Mouse (Mus musculus): ENCODE data around the gene Rhobtb3.

Rhobtb3 gene

DNA sequence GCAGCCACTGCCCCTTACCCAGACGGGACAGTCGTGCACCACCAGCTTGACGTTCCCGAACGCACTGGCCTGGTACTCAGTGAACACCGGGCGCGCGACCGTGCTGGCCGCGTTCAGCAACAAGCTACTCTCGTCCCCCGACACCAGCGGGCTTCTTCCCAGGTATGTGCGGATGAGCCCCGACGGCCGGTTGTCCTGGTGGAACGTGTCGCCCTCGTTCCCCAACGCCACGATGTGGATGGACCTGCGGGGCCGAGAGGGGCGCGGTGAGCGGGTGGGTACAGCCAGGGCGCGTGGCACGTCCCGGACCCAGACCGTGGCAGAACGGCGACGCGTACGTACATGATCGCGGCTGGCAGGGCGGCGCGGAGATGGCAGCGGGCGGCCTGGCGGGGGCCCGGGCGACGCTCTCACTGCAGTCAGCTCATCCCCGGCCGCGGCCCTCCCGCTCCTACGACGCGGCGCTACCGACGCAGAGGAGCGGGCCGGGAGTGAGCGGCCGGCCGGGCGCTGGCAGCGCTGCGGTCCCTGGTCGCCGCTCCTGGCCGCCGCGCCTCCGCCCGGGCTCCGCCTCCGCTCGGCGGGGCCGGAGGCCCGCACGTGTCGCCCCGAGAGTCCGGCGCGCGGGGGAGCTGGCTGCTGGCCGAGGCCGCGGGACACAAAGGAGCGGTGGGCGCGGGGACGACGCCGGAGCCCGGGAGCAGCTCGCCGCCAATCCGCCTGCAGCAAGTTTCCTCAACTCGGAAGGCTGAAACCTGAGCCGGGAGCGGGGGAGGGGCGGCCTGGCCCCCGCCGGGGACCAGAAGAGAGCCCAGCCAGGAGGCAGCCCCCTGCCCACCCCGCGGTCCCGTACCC is at the start of gene Rhobtb3:
Rhobtb3 (minus strand) TSS at position 737 of the 855 bp plus-strand sequence.
- DNase-seq (ENCODE audit: low read depth, low spot score): peak; percentile 36

DNA sequence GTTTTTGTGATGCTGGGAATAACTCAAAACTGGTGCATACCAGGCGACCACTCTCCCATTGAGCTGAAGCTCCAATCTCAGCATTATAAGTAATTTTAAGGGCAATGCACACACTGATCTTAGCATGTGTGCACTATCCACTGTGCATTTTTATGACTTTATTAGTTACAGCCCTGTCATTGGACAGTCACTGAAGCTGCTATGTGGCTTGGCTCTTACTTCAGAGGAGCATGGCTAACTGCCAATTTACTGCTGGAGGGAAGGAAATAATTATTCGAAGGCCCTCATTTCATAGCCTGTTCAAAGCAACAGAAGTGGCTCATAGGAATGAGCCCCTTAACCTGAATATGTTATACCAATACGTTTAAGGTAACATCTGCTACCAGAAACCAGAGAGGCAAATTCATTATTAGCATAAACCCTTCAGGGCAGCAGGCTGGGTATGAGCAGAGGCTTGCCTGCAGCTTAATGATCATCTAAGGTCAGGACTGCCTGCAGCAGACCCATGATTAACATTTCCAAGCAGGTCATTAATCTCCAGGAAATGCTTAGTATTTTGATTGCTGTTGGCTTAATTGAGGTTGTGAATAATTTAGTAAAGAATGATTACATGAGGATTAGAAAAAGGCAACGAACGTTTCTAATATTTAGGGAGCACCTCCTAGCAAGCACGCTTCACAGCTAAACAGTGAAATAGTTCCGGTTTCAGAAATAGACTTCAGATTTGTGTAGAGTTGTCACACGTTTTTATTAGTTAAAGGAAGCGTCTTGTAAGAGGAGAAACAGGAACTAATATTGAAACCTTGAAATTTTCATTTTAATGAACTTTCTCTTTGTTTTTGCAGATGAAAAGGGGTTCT is 48.7 kb upstream of the Rhobtb3 start:
- DNase-seq (ENCODE audit: low read depth, low spot score): no peak

GRCm38 (mm10) chr13:75988096-75988495 is 44.4 kb upstream of the Rhobtb3 start:
- DNase-seq (ENCODE audit: low read depth, low spot score): no peak

GRCm38 (mm10) chr13:75981901-75982300 is 38.2 kb upstream of the Rhobtb3 start:
- DNase-seq (ENCODE audit: low read depth, low spot score): peak; percentile 50

- no peak for DNase-seq (ENCODE audit: low read depth, low spot score)
Observed at GRCm38 (mm10) chr13:75976649-75977048, 32.9 kb upstream of the Rhobtb3 start.

DNA sequence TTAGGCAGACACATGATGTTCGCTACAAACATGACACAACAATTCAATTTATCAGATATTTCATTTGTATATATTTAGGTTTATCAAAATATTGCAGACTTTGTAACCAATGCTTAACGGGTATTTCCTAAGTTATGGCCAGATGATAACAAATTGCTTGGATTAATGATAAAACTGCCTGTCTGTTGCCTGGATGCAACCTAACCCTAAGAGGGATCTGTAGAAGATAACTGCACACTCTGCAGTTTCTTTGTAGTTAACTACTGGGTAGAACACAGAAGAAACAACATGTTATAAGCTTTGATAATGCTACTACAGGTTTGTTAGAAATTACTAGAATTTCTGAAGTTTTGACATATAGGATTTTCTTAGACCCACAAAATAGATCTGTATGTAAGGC is 32.5 kb upstream of the Rhobtb3 start:
- no peak for DNase-seq (ENCODE audit: low read depth, low spot score)

DNA sequence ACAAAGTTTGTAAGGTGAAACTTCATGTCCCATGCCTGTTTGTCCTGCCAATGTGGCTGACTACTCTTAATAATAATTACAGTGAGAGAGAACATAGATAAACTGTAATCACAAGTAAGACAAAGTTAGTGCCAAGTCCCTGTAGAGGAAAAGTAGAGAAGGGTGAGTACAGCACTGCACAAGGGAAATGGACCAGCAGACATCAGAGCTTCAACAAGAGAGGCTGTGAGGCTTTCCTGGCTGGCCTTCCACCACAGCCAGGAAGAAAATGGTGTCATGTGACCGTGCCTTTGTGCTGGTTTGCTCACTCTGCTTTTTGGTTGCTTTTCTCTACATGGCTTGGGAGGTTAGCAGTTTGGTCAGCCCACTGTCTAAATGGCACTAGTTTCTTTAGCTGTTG is 31.9 kb upstream of the Rhobtb3 start:
- DNase-seq (ENCODE audit: low read depth, low spot score): no peak

DNA sequence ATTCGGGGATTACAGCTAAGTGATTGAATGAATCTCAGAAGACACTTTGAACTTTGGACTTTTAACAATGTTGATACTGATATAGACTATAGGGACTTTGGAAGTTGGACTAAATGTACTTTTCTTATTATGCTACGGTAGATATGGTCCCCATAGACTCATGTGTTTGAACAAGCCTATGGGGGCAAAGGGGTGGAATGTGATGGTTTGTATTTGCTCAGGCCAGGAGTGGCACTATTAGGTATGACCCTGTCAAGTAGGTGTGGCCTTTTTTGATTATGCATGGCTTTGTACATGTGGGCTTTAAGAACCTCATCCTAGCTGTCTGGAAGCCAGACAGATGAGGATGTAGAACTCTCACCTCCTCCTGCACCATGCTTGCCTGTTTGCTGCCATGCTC is 30.8 kb upstream of the Rhobtb3 start:
- no peak for DNase-seq (ENCODE audit: low read depth, low spot score)

- DNase-seq (ENCODE audit: low read depth, low spot score): no peak
Observed at GRCm38 (mm10) chr13:75966850-75967249, 23.1 kb upstream of the Rhobtb3 start, which contains the start of gene Spata9. Gene Spata9, plus strand, starts transcription at chr13:75967150.

GRCm38 (mm10) chr13:75955357-75955992 is 11.8 kb upstream of the Rhobtb3 start:
- no peak for DNase-seq (ENCODE audit: low read depth, low spot score)

- DNase-seq (ENCODE audit: low read depth, low spot score): no peak
Observed at GRCm38 (mm10) chr13:75950295-75950694, 6.6 kb upstream of the Rhobtb3 start.

GRCm38 (mm10) chr13:75944044-75944820 is 507 bp upstream of the Rhobtb3 start:
- DNase-seq (ENCODE audit: low read depth, low spot score): no peak

DNA sequence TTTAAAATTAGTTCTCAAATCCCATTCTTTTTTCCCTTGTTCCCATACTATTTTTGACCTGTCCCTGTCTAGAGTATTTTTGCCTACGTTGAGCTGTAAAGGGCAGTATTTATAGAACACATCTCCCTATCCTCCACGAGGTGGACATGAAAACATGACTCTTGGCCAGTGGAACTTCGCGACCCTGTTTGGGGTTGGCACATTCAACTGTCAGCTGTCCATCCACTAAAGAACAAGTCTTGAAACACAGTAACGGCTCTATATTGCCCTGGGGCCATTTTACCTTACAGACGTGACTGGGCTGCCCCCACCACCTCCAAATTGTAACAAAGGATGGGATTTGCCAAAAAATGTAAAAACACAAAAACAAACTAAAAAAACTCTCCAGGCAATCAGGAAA is 994 bp downstream of the Rhobtb3 start:
- no peak for DNase-seq (ENCODE audit: low read depth, low spot score)

DNA sequence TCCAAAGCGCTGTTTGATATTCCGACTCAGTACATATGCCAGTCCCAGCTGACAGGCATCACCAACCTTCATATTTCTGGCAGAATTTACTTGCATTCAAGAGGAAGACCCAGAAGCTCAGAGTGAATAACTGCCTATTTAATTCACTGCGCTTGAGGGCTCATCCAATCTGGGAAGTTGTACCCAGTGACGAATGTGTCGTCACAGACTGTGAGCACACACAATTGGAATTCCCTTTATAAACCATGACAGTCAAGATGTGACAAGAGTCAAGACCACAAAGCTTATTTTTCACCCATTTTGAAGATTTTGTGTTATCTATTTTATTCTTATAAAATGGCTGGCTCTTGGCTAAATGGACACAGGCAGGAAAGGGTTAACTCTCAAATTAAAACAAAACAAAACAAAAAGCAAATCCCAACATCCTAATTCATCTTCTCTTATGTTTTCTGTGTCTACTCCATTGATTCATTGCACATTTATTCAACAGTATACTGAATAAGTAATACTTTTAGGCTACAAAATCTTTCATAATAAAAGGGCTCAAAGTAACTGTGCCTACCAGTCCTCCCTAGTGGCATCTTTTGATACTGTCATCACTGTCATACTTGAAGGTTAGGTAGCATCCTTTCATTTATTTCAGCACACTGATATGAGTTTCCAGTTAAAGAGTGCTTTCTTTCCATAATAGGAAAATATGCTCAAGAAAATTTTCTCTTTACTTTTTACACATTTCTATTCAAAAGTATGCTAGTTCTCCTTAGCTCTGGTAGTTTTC is 2.0 kb downstream of the Rhobtb3 start:
- no peak for DNase-seq (ENCODE audit: low read depth, low spot score)

GRCm38 (mm10) chr13:75940791-75941517 is 2.8 kb downstream of the Rhobtb3 start:
- no peak for DNase-seq (ENCODE audit: low read depth, low spot score)

DNA sequence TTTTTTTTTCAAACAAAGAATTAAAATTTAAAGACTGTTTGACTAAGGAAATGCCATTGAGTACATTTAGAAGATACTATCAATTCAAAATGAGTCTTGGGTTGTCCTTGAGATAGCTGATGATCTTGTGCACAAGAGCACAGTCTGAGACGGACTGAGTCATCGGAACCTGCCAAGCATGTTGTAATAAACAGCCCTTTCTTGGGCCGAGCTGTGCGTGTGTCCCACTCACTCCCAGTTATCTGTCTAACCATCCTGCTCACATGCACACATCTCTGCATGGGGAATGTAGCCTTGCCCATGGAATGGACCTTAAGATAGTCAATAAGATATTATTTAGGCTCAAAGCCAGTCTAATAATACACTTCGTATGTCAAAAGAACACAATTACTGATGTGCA is 4.9 kb downstream of the Rhobtb3 start:
- no peak for DNase-seq (ENCODE audit: low read depth, low spot score)

GRCm38 (mm10) chr13:75933287-75933686 is 10.4 kb downstream of the Rhobtb3 start:
- no peak for DNase-seq (ENCODE audit: low read depth, low spot score)

DNA sequence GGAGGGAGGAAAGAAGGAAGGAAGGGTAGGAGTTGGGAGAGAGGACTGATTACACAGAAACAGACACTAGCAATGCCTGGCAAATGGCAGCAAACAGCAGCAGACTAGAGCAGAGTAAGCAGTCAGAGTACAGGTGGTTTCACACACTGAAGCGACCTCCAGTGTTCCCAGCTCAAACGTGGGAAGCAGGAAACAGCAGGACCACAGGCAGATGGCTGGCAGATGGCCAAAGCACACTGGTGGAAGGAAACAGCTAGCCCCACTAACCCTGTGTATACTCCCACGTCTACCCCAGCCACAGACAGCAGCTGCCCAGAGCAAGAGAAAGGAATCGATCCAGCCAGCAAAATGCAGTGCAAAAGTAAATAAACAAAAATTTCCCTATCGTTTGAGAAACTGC is 12.7 kb downstream of the Rhobtb3 start:
- no peak for DNase-seq (ENCODE audit: low read depth, low spot score)

DNA sequence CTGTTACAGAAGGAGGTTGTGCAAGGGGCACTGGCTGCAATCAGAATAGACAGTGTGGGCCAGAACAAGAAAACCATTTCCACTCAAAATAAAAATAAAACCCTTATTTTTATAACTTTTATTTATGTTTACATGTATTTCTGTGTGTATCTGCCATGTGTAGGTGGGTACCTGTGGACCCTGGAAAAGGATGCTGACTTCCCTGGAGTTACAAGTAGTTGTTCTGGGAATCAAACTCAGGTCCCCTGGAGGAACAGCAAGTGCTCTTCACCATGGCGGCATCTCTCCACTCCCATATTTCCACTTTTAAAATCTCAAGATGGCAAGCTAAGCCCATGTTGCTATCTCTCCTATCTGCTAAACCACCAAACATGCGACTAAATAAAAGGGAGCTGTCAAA is 13.1 kb downstream of the Rhobtb3 start:
- no peak for DNase-seq (ENCODE audit: low read depth, low spot score)

GRCm38 (mm10) chr13:75930023-75930422 is 13.7 kb downstream of the Rhobtb3 start:
- no peak for DNase-seq (ENCODE audit: low read depth, low spot score)

All from CD4-positive, CD25-positive, alpha-beta regulatory T cell, adult 2 months (primary cell).